Mouse (Mus musculus): ENCODE results near the gene Sema4c. TPM values are rescaled to one million over a fixed set of nuclear protein-coding genes. Genes with fewer than 3 reads are reported as not detected.
"Not testable (repeated sequence)": the region's sequence is repeated elsewhere in the genome, so short reads cannot be mapped to it uniquely, and the experiment has no call there.

Gene Sema4c
- polyA plus RNA-seq, 1 experiment = 23.8 TPM

GRCm38 (mm10) chr1:36545382-36545781 lies 12.8 kb downstream of the Sema4c start:
- 67% methylated on average over 2 of the region's 2 CpGs for WGBS
- no peak for DNase-seq
- Histone ChIP-seq H3K4me1 (ENCODE audit: control insufficient read depth, insufficient read depth, low read length) (peaks cover 28% of the 10 kb centered on the region), H3K4me3 (replicated peaks; ENCODE audit: insufficient read depth, low read depth, low read length) (no peak overlapping the region), H3K27ac (ENCODE audit: insufficient read depth, low read length) (no peak overlapping the region), H3K27me3 (ENCODE audit: control insufficient read depth, insufficient read depth, low read length) (no peaks in the 10 kb centered on the region)
- no peak for TF ChIP-seq POLR2A (IDR thresholded peaks at IDR 0.05; ENCODE audit: borderline replicate concordance, insufficient read depth, low read length)

GRCm38 (mm10) chr1:36542925-36543324 lies 15.2 kb downstream of the Sema4c start:
- Histone ChIP-seq H3K27ac (ENCODE audit: insufficient read depth, low read length) (no peak overlapping the region), H3K4me3 (replicated peaks; ENCODE audit: insufficient read depth, low read depth, low read length) (no peak overlapping the region), H3K4me1 (ENCODE audit: control insufficient read depth, insufficient read depth, low read length) (peaks cover 24% of the 10 kb centered on the region), H3K27me3 (ENCODE audit: control insufficient read depth, insufficient read depth, low read length) (no peaks in the 10 kb centered on the region)
- no peak for DNase-seq
- TF ChIP-seq CTCF (IDR thresholded peaks at IDR 0.05; ENCODE audit: borderline replicate concordance, insufficient read depth, low read depth, low read length) (no peak), POLR2A (IDR thresholded peaks at IDR 0.05; ENCODE audit: borderline replicate concordance, insufficient read depth, low read length) (no peak)
- 90% methylated on average over 9 of the region's 9 CpGs for whole genome bisulfite sequencing

- Histone ChIP-seq H3K27ac (ENCODE audit: insufficient read depth, low read length) (0 out of 2 replicates have a peak overlapping the region, but pooled peaks have one; percentile 6), H3K4me1 (ENCODE audit: control insufficient read depth, insufficient read depth, low read length) (peaks cover 23% of the 10 kb centered on the region), H3K4me3 (replicated peaks; ENCODE audit: insufficient read depth, low read depth, low read length) (no peak overlapping the region), H3K27me3 (ENCODE audit: control insufficient read depth, insufficient read depth, low read length) (no peaks in the 10 kb centered on the region)
- 17% methylated on average over 16 of the region's 16 CpGs for WGBS
- TF ChIP-seq CTCF (IDR thresholded peaks at IDR 0.05; ENCODE audit: borderline replicate concordance, insufficient read depth, low read depth, low read length) (no peak), POLR2A (IDR thresholded peaks at IDR 0.05; ENCODE audit: borderline replicate concordance, insufficient read depth, low read length) (no peak)
- DNase-seq = peak; percentile 71 to 78
Observed at GRCm38 (mm10) chr1:36541844-36542243, 16.3 kb downstream of the Sema4c start.

GRCm38 (mm10) chr1:36540807-36541206 lies 17.3 kb downstream of the Sema4c start:
- TF ChIP-seq CTCF (IDR thresholded peaks at IDR 0.05; ENCODE audit: borderline replicate concordance, insufficient read depth, low read depth, low read length) (no peak), POLR2A (IDR thresholded peaks at IDR 0.05; ENCODE audit: borderline replicate concordance, insufficient read depth, low read length) (no peak)
- DNase-seq = no peak
- Histone ChIP-seq H3K27me3 (ENCODE audit: control insufficient read depth, insufficient read depth, low read length) (no peaks in the 10 kb centered on the region), H3K27ac (ENCODE audit: insufficient read depth, low read length) (peak overlapping the region; percentile 23; the same call in 1 of the 2 replicates), H3K4me1 (ENCODE audit: control insufficient read depth, insufficient read depth, low read length) (peaks cover 32% of the 10 kb centered on the region), H3K4me3 (replicated peaks; ENCODE audit: insufficient read depth, low read depth, low read length) (no peak overlapping the region)
- WGBS = 39% methylated on average over 12 of the region's 12 CpGs

- DNase-seq = no peak
- WGBS = 94% methylated on average over 11 of the region's 11 CpGs
Observed at GRCm38 (mm10) chr1:36540132-36540531, 18.0 kb downstream of the Sema4c start.

GRCm38 (mm10) chr1:36539186-36539585 lies 19.0 kb downstream of the Sema4c start, which contains the start of gene Gm42417:
Gene Gm42417 (minus strand): TSS chr1:36539429.
- no peak for DNase-seq
- WGBS = 31% methylated on average over 9 of the region's 9 CpGs
- no peak within 1 kb of the TSS for H3K4me3 ChIP-seq (replicated peaks; ENCODE audit: insufficient read depth, low read depth, low read length)
- TF ChIP-seq POLR2A (IDR thresholded peaks at IDR 0.05; ENCODE audit: borderline replicate concordance, insufficient read depth, low read length) (no peak), CTCF (IDR thresholded peaks at IDR 0.05; ENCODE audit: borderline replicate concordance, insufficient read depth, low read depth, low read length) (no peak)
- no peak within 1 kb of the TSS for H3K27ac ChIP-seq (ENCODE audit: insufficient read depth, low read length)
- H3K4me1 ChIP-seq (ENCODE audit: control insufficient read depth, insufficient read depth, low read length) = peaks cover 47% of the 10 kb centered on the region
- no peaks in the 10 kb centered on the region for H3K27me3 ChIP-seq (ENCODE audit: control insufficient read depth, insufficient read depth, low read length)

More at GRCm38 (mm10) chr1:36540132-36540531, 18.0 kb downstream of the Sema4c start:
- no peak overlapping the region for H3K27ac ChIP-seq (ENCODE audit: insufficient read depth, low read length)
- H3K27me3 ChIP-seq (ENCODE audit: control insufficient read depth, insufficient read depth, low read length) = no peaks in the 10 kb centered on the region
- H3K4me3 ChIP-seq (replicated peaks; ENCODE audit: insufficient read depth, low read depth, low read length) = no peak overlapping the region
- H3K4me1 ChIP-seq (ENCODE audit: control insufficient read depth, insufficient read depth, low read length) = peaks cover 39% of the 10 kb centered on the region
- TF ChIP-seq CTCF (IDR thresholded peaks at IDR 0.05; ENCODE audit: borderline replicate concordance, insufficient read depth, low read depth, low read length) = no peak
- TF ChIP-seq POLR2A (IDR thresholded peaks at IDR 0.05; ENCODE audit: borderline replicate concordance, insufficient read depth, low read length) = no peak

GRCm38 (mm10) chr1:36538727-36539126 lies 19.4 kb downstream of the Sema4c start:
- no peak overlapping the region for H3K27ac ChIP-seq (ENCODE audit: insufficient read depth, low read length)

GRCm38 (mm10) chr1:36536783-36537182 lies 21.4 kb downstream of the Sema4c start, which contains the start of gene Ankrd23:
Gene Ankrd23 (minus strand): TSS chr1:36536883.
- Histone ChIP-seq H3K4me1 (ENCODE audit: control insufficient read depth, insufficient read depth, low read length) (peaks cover 34% of the 10 kb centered on the region), H3K27ac (ENCODE audit: insufficient read depth, low read length) (peak within 1 kb of the TSS; percentile 6)
- not testable (repeated sequence) for H3K27me3 ChIP-seq (ENCODE audit: control insufficient read depth, insufficient read depth, low read length); DNase-seq; H3K4me3 ChIP-seq (replicated peaks; ENCODE audit: insufficient read depth, low read depth, low read length)
- WGBS = 88% methylated on average over 9 of the region's 9 CpGs

More at GRCm38 (mm10) chr1:36538727-36539126, 19.4 kb downstream of the Sema4c start:
- H3K27me3 ChIP-seq (ENCODE audit: control insufficient read depth, insufficient read depth, low read length) = no peaks in the 10 kb centered on the region
- 56% methylated on average over 4 of the region's 4 CpGs for WGBS
- DNase-seq = no peak
- H3K4me1 ChIP-seq (ENCODE audit: control insufficient read depth, insufficient read depth, low read length) = peaks cover 44% of the 10 kb centered on the region
- no peak overlapping the region for H3K4me3 ChIP-seq (replicated peaks; ENCODE audit: insufficient read depth, low read depth, low read length)
- TF ChIP-seq CTCF (IDR thresholded peaks at IDR 0.05; ENCODE audit: borderline replicate concordance, insufficient read depth, low read depth, low read length) = no peak
- TF ChIP-seq POLR2A (IDR thresholded peaks at IDR 0.05; ENCODE audit: borderline replicate concordance, insufficient read depth, low read length) = no peak
